Mouse (Mus musculus) CD4-positive, CD25-positive, alpha-beta regulatory T cell (primary cell): ENCODE results near the gene Frs2. TPM values are rescaled to one million over a fixed set of nuclear protein-coding genes. Genes with fewer than 3 reads are reported as not detected.

Source experiments
- polyA plus RNA-seq: library from polyadenylated mRNA; unstranded; fragments of 100-300 nt; shearing (Covaris generic); gene quantifications from one replicate; pipeline ENCODE4 v1.2.1, GENCODE M21; 2017

Frs2 gene
- 21.6 TPM for polyA plus RNA-seq

DNA sequence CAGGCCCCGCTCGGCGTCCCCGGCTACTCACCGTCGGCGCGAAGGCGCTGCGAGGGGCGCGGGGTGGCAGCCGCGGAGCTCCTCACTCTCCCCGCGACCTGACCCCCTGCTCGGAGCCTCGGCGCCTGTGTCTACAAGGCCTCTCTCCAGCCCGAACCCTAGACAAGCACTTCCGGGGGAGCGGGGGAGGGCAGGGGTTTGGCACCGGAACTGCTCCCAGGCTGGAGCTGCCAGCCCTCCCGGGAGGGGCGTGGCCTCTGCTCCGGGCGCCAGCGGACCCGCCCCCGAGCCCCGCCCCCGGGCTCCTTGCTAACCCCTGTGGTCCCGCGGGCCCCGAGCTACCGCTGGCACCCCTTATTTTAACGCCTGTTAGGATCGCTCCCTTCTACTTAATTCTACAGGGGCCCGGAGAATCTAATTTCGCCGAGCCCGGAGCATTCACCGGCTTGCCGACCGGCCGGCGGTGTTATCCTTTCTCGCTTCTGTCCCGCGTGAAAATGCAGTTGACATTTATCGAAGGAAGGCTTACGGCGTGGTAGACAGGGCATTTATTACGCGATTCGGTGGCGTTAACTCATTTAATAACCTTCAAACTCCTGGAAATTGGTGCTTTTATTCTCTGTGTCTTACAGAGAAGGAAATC lies at the start of gene Frs2:
Gene Frs2, minus strand, starts transcription at position 174 of the 643 bp plus-strand sequence.

GRCm38 (mm10) chr10:117063254-117064021 lies 84.9 kb downstream of the Frs2 start, which contains the start of gene Cct2:
Gene Cct2, minus strand, starts transcription at chr10:117063814.

GRCm38 (mm10) chr10:117045175-117046056 lies 102.9 kb downstream of the Frs2 start, which contains the start of gene Lrrc10:
Gene Lrrc10, plus strand, starts transcription at chr10:117045341.

Other genes starting within 250 kb of the Frs2 start
- 79.4 TPM for gene Rab3ip, start 197.8 kb downstream of the Frs2 start, polyA plus RNA-seq
- not detected for gene Gm10271, start 175.9 kb downstream of the Frs2 start, polyA plus RNA-seq
- gene Best3, start 162.2 kb downstream of the Frs2 start, polyA plus RNA-seq, result not detected
- gene Lrrc10, start 103.2 kb downstream of the Frs2 start, polyA plus RNA-seq, result not detected
- gene Cct2, start 84.7 kb downstream of the Frs2 start, polyA plus RNA-seq, result 202 TPM
- gene Yeats4, start 76.0 kb upstream of the Frs2 start, polyA plus RNA-seq, result 57.5 TPM
- not detected for gene 9530003J23Rik, start 90.2 kb upstream of the Frs2 start, polyA plus RNA-seq
- gene Lyz2, start 133.8 kb upstream of the Frs2 start, polyA plus RNA-seq, result 17.3 TPM
- gene Lyz1, start 144.3 kb upstream of the Frs2 start, polyA plus RNA-seq, result 0.18 TPM
- 122 TPM for gene Cpsf6, start 231.5 kb upstream of the Frs2 start, polyA plus RNA-seq